Mouse (Mus musculus): ENCODE data around the gene Efcab8. TPM values are rescaled to one million over a fixed set of nuclear protein-coding genes. Genes with fewer than 3 reads are reported as not detected.
"Not testable (repeated sequence)": the region's sequence is repeated elsewhere in the genome, so short reads cannot be mapped to it uniquely, and the experiment has no call there.

Efcab8 gene
- polyA plus RNA-seq, 1 experiment from 2014 or later: not detected

DNA sequence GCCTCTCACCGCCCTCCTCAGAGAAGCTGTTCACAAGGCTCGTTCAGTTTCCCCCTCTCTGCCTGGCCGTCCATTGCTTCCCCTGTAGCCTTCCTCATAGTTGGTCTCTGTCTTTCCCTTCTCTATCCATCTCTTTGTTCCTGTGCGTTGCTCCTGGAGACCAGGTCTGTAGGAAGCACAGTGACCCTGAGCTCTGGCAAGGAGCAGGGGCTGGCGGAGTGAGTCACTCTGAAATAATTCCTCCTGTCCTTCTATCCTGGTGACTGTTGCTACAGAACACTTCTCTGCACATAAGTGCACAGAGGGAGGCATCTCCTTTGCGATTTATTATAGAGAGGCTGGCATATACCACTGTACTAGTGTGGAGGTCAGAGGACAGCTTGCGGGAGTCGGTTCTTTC is 28.4 kb downstream of the Efcab8 start:
- no peak for ATAC-seq (ENCODE audit: insufficient read depth, low FRiP score, low TSS enrichment)

DNA sequence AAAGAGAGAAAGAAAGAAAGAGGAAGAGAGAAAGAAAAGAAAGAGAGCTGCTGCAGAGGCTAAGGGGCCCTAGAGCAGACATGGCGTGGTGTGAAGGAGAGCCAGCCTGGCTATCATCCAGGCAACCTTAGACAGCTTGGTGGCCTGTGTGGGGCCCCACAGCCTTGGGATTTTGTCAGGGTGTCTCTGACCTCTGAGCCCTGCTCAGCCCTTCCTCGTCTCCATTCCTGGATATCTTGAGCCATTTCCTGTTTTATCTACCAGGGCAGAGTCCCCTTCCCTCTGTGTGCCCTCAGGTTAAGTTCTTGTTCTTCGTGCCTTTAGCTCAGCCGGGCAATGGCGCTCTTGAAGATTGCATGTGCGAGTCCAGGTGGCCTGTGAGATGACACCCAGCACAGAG is 29.1 kb downstream of the Efcab8 start:
- Histone ChIP-seq H3K27ac (ENCODE audit: low read depth, low read length) (no peak overlapping the region), H3K9me3 (ENCODE audit: control insufficient read depth, low read length) (no peaks in the 10 kb centered on the region), H3K9ac (ENCODE audit: low read length) (no peak overlapping the region), H3K4me2 (ENCODE audit: low read depth) (no peak overlapping the region), H3K36me3 (ENCODE audit: control insufficient read depth, insufficient read depth, low read length) (no peaks in the 10 kb centered on the region), H3K4me1 (ENCODE audit: control insufficient read depth, insufficient read depth, low read length) (no peaks in the 10 kb centered on the region), H3K27me3 (ENCODE audit: control insufficient read depth, insufficient read depth, low read length) (no peaks in the 10 kb centered on the region), H3K4me3 (ENCODE audit: low read depth, low read length) (no peak overlapping the region)
- WGBS: 91% methylated on average over 6 of the region's 6 CpGs
- ATAC-seq (ENCODE audit: insufficient read depth, low FRiP score, low TSS enrichment): no peak
- no peak for DNase-seq (ENCODE audit: low spot score)

More for the DNA sequence above, 28.4 kb downstream of the Efcab8 start:
- DNase-seq (ENCODE audit: low spot score): no peak
- Histone ChIP-seq H3K4me3 (ENCODE audit: low read depth, low read length) (no peak overlapping the region), H3K27ac (ENCODE audit: low read depth, low read length) (no peak overlapping the region), H3K36me3 (ENCODE audit: control insufficient read depth, insufficient read depth, low read length) (no peaks in the 10 kb centered on the region), H3K27me3 (ENCODE audit: control insufficient read depth, insufficient read depth, low read length) (no peaks in the 10 kb centered on the region), H3K4me1 (ENCODE audit: control insufficient read depth, insufficient read depth, low read length) (no peaks in the 10 kb centered on the region), H3K9me3 (ENCODE audit: control insufficient read depth, low read length) (no peaks in the 10 kb centered on the region), H3K4me2 (ENCODE audit: low read depth) (no peak overlapping the region), H3K9ac (ENCODE audit: low read length) (no peak overlapping the region)
- WGBS: 77% methylated on average over 8 of the region's 8 CpGs

- H3K9me3 ChIP-seq (ENCODE audit: control insufficient read depth, low read length): no peaks in the 10 kb centered on the region
- no peak overlapping the region for H3K9ac ChIP-seq (ENCODE audit: low read length)
- H3K4me1 ChIP-seq (ENCODE audit: control insufficient read depth, insufficient read depth, low read length): no peaks in the 10 kb centered on the region
- no peak overlapping the region for H3K4me2 ChIP-seq (ENCODE audit: low read depth)
- no peak for DNase-seq (ENCODE audit: low spot score)
- no peak overlapping the region for H3K4me3 ChIP-seq (ENCODE audit: low read depth, low read length)
- no peaks in the 10 kb centered on the region for H3K36me3 ChIP-seq (ENCODE audit: control insufficient read depth, insufficient read depth, low read length)
- no peak for ATAC-seq (ENCODE audit: insufficient read depth, low FRiP score, low TSS enrichment)
- no peaks in the 10 kb centered on the region for H3K27me3 ChIP-seq (ENCODE audit: control insufficient read depth, insufficient read depth, low read length)
- WGBS: 82% methylated on average over 3 of the region's 3 CpGs
- no peak overlapping the region for H3K27ac ChIP-seq (ENCODE audit: low read depth, low read length)
Observed at GRCm38 (mm10) chr2:153809921-153810320, 30.2 kb downstream of the Efcab8 start.

GRCm38 (mm10) chr2:153822005-153822543 is 42.3 kb downstream of the Efcab8 start:
- Histone ChIP-seq H3K4me1 (ENCODE audit: control insufficient read depth, insufficient read depth, low read length) (no peaks in the 10 kb centered on the region), H3K9ac (ENCODE audit: low read length) (no peak overlapping the region), H3K4me2 (ENCODE audit: low read depth) (no peak overlapping the region), H3K27me3 (ENCODE audit: control insufficient read depth, insufficient read depth, low read length) (no peaks in the 10 kb centered on the region), H3K9me3 (ENCODE audit: control insufficient read depth, low read length) (no peaks in the 10 kb centered on the region), H3K27ac (ENCODE audit: low read depth, low read length) (no peak overlapping the region), H3K4me3 (ENCODE audit: low read depth, low read length) (no peak overlapping the region), H3K36me3 (ENCODE audit: control insufficient read depth, insufficient read depth, low read length) (no peaks in the 10 kb centered on the region)
- ATAC-seq (ENCODE audit: insufficient read depth, low FRiP score, low TSS enrichment): no peak
- WGBS: 93% methylated on average over 2 of the region's 2 CpGs
- DNase-seq (ENCODE audit: low spot score): no peak

GRCm38 (mm10) chr2:153824593-153824992 is 44.9 kb downstream of the Efcab8 start:
- Histone ChIP-seq H3K36me3 (ENCODE audit: control insufficient read depth, insufficient read depth, low read length) (no peaks in the 10 kb centered on the region), H3K9me3 (ENCODE audit: control insufficient read depth, low read length) (no peaks in the 10 kb centered on the region), H3K4me3 (ENCODE audit: low read depth, low read length) (no peak overlapping the region), H3K27me3 (ENCODE audit: control insufficient read depth, insufficient read depth, low read length) (no peaks in the 10 kb centered on the region), H3K27ac (ENCODE audit: low read depth, low read length) (no peak overlapping the region), H3K4me2 (ENCODE audit: low read depth) (no peak overlapping the region), H3K9ac (ENCODE audit: low read length) (no peak overlapping the region), H3K4me1 (ENCODE audit: control insufficient read depth, insufficient read depth, low read length) (no peaks in the 10 kb centered on the region)
- WGBS: 91% methylated on average over 6 of the region's 6 CpGs
- ATAC-seq (ENCODE audit: insufficient read depth, low FRiP score, low TSS enrichment) (no peak), DNase-seq (ENCODE audit: low spot score) (no peak)

- not testable (repeated sequence) for H3K36me3 ChIP-seq (ENCODE audit: control insufficient read depth, insufficient read depth, low read length); H3K4me3 ChIP-seq (ENCODE audit: low read depth, low read length); H3K4me2 ChIP-seq (ENCODE audit: low read depth); H3K9ac ChIP-seq (ENCODE audit: low read length); H3K27ac ChIP-seq (ENCODE audit: low read depth, low read length); ATAC-seq (ENCODE audit: insufficient read depth, low FRiP score, low TSS enrichment); DNase-seq (ENCODE audit: low spot score); H3K4me1 ChIP-seq (ENCODE audit: control insufficient read depth, insufficient read depth, low read length); H3K9me3 ChIP-seq (ENCODE audit: control insufficient read depth, low read length); H3K27me3 ChIP-seq (ENCODE audit: control insufficient read depth, insufficient read depth, low read length)
- 47% methylated on average over 32 of the region's 32 CpGs for WGBS
Observed at GRCm38 (mm10) chr2:153825900-153826299, 46.2 kb downstream of the Efcab8 start.

GRCm38 (mm10) chr2:153827171-153827830 is 47.6 kb downstream of the Efcab8 start:
- no peak overlapping the region for H3K9ac ChIP-seq (ENCODE audit: low read length)
- H3K9me3 ChIP-seq (ENCODE audit: control insufficient read depth, low read length): no peaks in the 10 kb centered on the region
- H3K27ac ChIP-seq (ENCODE audit: low read depth, low read length): no peak overlapping the region
- no peak for DNase-seq (ENCODE audit: low spot score)
- H3K4me2 ChIP-seq (ENCODE audit: low read depth): no peak overlapping the region
- H3K4me3 ChIP-seq (ENCODE audit: low read depth, low read length): no peak overlapping the region
- WGBS: 87% methylated on average over 8 of the region's 8 CpGs
- H3K27me3 ChIP-seq (ENCODE audit: control insufficient read depth, insufficient read depth, low read length): no peaks in the 10 kb centered on the region
- ATAC-seq (ENCODE audit: insufficient read depth, low FRiP score, low TSS enrichment): no peak
- no peaks in the 10 kb centered on the region for H3K36me3 ChIP-seq (ENCODE audit: control insufficient read depth, insufficient read depth, low read length)
- no peaks in the 10 kb centered on the region for H3K4me1 ChIP-seq (ENCODE audit: control insufficient read depth, insufficient read depth, low read length)

DNA sequence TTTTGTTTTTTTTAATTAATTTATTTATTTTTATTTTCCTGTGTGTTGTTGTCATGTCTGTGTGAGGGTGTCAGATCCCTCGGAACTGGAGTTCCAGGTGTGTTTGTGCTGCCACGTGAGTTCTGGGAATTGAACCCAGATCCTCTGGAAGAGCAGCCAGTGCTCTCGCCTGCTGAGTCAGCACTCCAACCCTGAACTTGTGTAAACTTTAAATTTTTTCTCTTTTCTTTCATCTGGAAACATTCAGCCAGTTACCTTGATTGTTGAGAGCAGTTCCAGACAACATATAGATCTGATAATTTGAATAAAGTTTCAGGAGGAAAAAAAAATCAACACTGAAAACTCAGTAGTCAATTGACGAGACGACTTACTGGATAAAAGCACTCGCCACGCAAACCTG is 49.0 kb downstream of the Efcab8 start:
- H3K27ac ChIP-seq (ENCODE audit: low read depth, low read length): no peak overlapping the region
- H3K4me2 ChIP-seq (ENCODE audit: low read depth): no peak overlapping the region
- no peak overlapping the region for H3K4me3 ChIP-seq (ENCODE audit: low read depth, low read length)
- H3K27me3 ChIP-seq (ENCODE audit: control insufficient read depth, insufficient read depth, low read length): no peaks in the 10 kb centered on the region
- 89% methylated on average over 7 of the region's 7 CpGs for WGBS
- H3K4me1 ChIP-seq (ENCODE audit: control insufficient read depth, insufficient read depth, low read length): no peaks in the 10 kb centered on the region
- H3K36me3 ChIP-seq (ENCODE audit: control insufficient read depth, insufficient read depth, low read length): no peaks in the 10 kb centered on the region
- H3K9ac ChIP-seq (ENCODE audit: low read length): no peak overlapping the region
- DNase-seq (ENCODE audit: low spot score) (no peak), ATAC-seq (ENCODE audit: insufficient read depth, low FRiP score, low TSS enrichment) (no peak)
- no peaks in the 10 kb centered on the region for H3K9me3 ChIP-seq (ENCODE audit: control insufficient read depth, low read length)

- Histone ChIP-seq H3K9me3 (ENCODE audit: control insufficient read depth, low read length) (no peaks in the 10 kb centered on the region), H3K4me3 (ENCODE audit: low read depth, low read length) (no peak overlapping the region), H3K36me3 (ENCODE audit: control insufficient read depth, insufficient read depth, low read length) (no peaks in the 10 kb centered on the region), H3K9ac (ENCODE audit: low read length) (no peak overlapping the region), H3K4me2 (ENCODE audit: low read depth) (no peak overlapping the region), H3K27ac (ENCODE audit: low read depth, low read length) (no peak overlapping the region), H3K4me1 (ENCODE audit: control insufficient read depth, insufficient read depth, low read length) (no peaks in the 10 kb centered on the region), H3K27me3 (ENCODE audit: control insufficient read depth, insufficient read depth, low read length) (no peaks in the 10 kb centered on the region)
- DNase-seq (ENCODE audit: low spot score): no peak
- WGBS: 91% methylated on average over 8 of the region's 8 CpGs
- no peak for ATAC-seq (ENCODE audit: insufficient read depth, low FRiP score, low TSS enrichment)
Observed at GRCm38 (mm10) chr2:153833291-153833690, 53.6 kb downstream of the Efcab8 start.

Data from neural tube, embryonic 11.5 days (tissue).